20 mouse cellular contexts compared by ENCODE assay signal in the genomic region with DNA sequence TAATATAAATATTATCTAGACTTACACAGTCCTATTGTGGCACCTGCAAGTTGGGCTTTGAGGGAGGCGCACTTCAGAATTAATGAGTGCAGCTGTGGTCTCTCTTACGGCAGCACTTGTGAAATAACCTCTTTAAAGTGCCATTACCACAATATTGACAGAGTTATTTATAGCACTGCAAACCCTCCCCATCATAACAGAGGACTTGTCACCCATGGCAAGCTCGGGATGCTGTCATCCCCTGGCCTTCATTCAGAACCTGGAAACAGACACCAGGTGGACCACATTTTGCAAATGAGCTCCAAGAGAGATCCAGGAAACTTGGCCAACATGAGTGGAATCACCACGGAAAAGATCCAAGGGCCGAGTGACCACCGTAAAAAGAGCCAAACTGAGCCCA. TPM values are rescaled to one million over a fixed set of nuclear protein-coding genes. Genes with fewer than 3 reads are reported as not detected.
DNase-seq lines count a peak whose midpoint lies in the region; ATAC-seq lines count a peak whose summit lies in the region.
"Had no signal": no experiment of that assay in that cellular context is flagged by ENCODE, and none has a peak within 500 bp of the region (broad histone marks: within the 10 kb centered on the region; RNA-seq: fewer than 3 reads in every experiment).

No protein-coding gene starts in this region.

- no peaks in the 10 kb centered on the region for H3K9me3 ChIP-seq in forebrain, embryonic 13.5 days (replicated peaks)
- H3K9me3 ChIP-seq in lung, embryonic 16.5 days (ENCODE audit: control insufficient read depth, low read length), result no peaks in the 10 kb centered on the region
- H3K9me3 ChIP-seq: embryonic facial prominence, embryonic 10.5 days; heart, embryonic 13.5 days; limb, embryonic 13.5 days; liver, embryonic 15.5 days; neural tube, embryonic 13.5 days had no signal

- no peak overlapping the region for H3K9ac ChIP-seq in forebrain, embryonic 13.5 days
- no peak overlapping the region for H3K9ac ChIP-seq in lung, embryonic 16.5 days (ENCODE audit: low read length)
- H3K9ac ChIP-seq: heart, embryonic 13.5 days; limb, embryonic 13.5 days; liver, embryonic 15.5 days; neural tube, embryonic 13.5 days had no signal

- no peaks in the 10 kb centered on the region for H3K36me3 ChIP-seq in forebrain, embryonic 13.5 days (ENCODE audit: poor library complexity, severe bottlenecking)
- H3K36me3 ChIP-seq in lung, embryonic 16.5 days (ENCODE audit: control insufficient read depth, insufficient read depth, low read length), result no peaks in the 10 kb centered on the region
- H3K36me3 ChIP-seq: embryonic facial prominence, embryonic 10.5 days; heart, embryonic 13.5 days; limb, embryonic 13.5 days; liver, embryonic 15.5 days; neural tube, embryonic 13.5 days had no signal

- ATAC-seq in forebrain, embryonic 13.5 days, result peak; percentile 85
- peak; percentile 54 for ATAC-seq in lung, embryonic 16.5 days (ENCODE audit: low read depth)
- ATAC-seq: activated CD4-positive, CD25-positive, alpha-beta regulatory T cell, adult 4 months had no signal

- H3K27ac ChIP-seq in forebrain, embryonic 13.5 days, result peak overlapping the region; percentile 55; the same call in 1 of the 2 replicates
- H3K27ac ChIP-seq in lung, embryonic 16.5 days (ENCODE audit: low read length), result no peak overlapping the region
- H3K27ac ChIP-seq: embryonic facial prominence, embryonic 10.5 days; heart, embryonic 13.5 days; limb, embryonic 13.5 days; liver, embryonic 15.5 days; neural tube, embryonic 13.5 days had no signal

- no peak overlapping the region for H3K4me2 ChIP-seq in forebrain, embryonic 13.5 days
- no peak overlapping the region for H3K4me2 ChIP-seq in lung, embryonic 16.5 days (ENCODE audit: low read depth, low read length)
- H3K4me2 ChIP-seq: heart, embryonic 13.5 days; limb, embryonic 13.5 days; liver, embryonic 15.5 days; neural tube, embryonic 13.5 days had no signal

- 63% methylated on average over 6 of the region's 6 CpGs for WGBS in forebrain, embryonic 13.5 days
- WGBS in lung, embryonic 16.5 days, result 39% methylated on average over 6 of the region's 6 CpGs

- peak; percentile 27 to 32 for DNase-seq in cerebellum, postnatal 36 days
- no peak for DNase-seq in cerebellum, adult 9-10 months
- peak; percentile 19 for DNase-seq in brain, adult 2 months (ENCODE audit: low read depth, low spot score)
- DNase-seq in adrenal gland, postnatal 36 days, result no peak
- no peak for DNase-seq in frontal cortex, postnatal 10 days (ENCODE audit: low spot score in 2 of 2)
- DNase-seq in T-cell, adult 2 months (ENCODE audit: low spot score), result no peak
- DNase-seq: adrenal gland, postnatal 25 days; kidney, adult 2 months; kidney, postnatal 14 days; layer of hippocampus, adult 9-11 months; right cerebral cortex, postnatal 4 days; thymus, postnatal 4 days had no signal

- no peaks in the 10 kb centered on the region for H3K27me3 ChIP-seq in forebrain, embryonic 13.5 days
- no peaks in the 10 kb centered on the region for H3K27me3 ChIP-seq in lung, embryonic 16.5 days (ENCODE audit: control insufficient read depth, insufficient read depth, low read depth, low read length)
- H3K27me3 ChIP-seq: heart, embryonic 13.5 days; liver, embryonic 15.5 days; neural tube, embryonic 13.5 days had no signal

- H3K4me1 ChIP-seq in forebrain, embryonic 13.5 days, result peaks cover 36% of the 10 kb centered on the region
- H3K4me1 ChIP-seq in lung, embryonic 16.5 days (replicated peaks; ENCODE audit: control insufficient read depth, insufficient read depth, low read length), result no peaks in the 10 kb centered on the region; the same call in 1 of the 2 replicates
- H3K4me1 ChIP-seq: liver, embryonic 15.5 days had no signal

- no peak overlapping the region for H3K4me3 ChIP-seq in forebrain, embryonic 13.5 days
- H3K4me3 ChIP-seq in lung, embryonic 16.5 days (ENCODE audit: low read length), result no peak overlapping the region
- H3K4me3 ChIP-seq: embryonic facial prominence, embryonic 10.5 days; heart, embryonic 13.5 days; limb, embryonic 13.5 days; liver, embryonic 15.5 days; neural tube, embryonic 13.5 days had no signal

RNA-seq across cellular contexts. Expression of gene Nfia, which starts 57.9 kb away (rescaled TPM):
- polyA plus RNA-seq in forebrain, embryonic 13.5 days (2015; fragmentation: Nextera tagmentation; extraction: Ambion mirVana), result 93.7 and 121 TPM in 2 replicates
- polyA plus RNA-seq in lung, embryonic 16.5 days (2015; fragmentation: Nextera tagmentation; extraction: Ambion mirVana), result 48.3 and 52.9 TPM in 2 replicates
- total RNA-seq in adrenal gland, postnatal 36 days (2021), result 100 to 1,000 TPM; 124 to 204 TPM

Comparison
In these comparisons a context has a peak if more than half of its experiments do, and no peak if none do; other contexts are left out.
1. DNase-seq: peak in cerebellum, postnatal 36 days (2 of 2) and brain, adult 2 months (single experiment); none in cerebellum, adult 9-10 months (single experiment), adrenal gland, postnatal 36 days (0 of 2), frontal cortex, postnatal 10 days (0 of 2) and T-cell, adult 2 months (single experiment).